Mouse (Mus musculus) lung, adult 18-20 months (tissue): ENCODE data around the gene Epha6.
"Not testable (repeated sequence)": the region's sequence is repeated elsewhere in the genome, so short reads cannot be mapped to it uniquely, and the experiment has no call there.

ENCODE experiments used
- DNase-seq, 2 experiments: peaks; one replicate each; pipeline ENCODE4 v3.0.0; 2022; ENCODE audit warnings: mixed read lengths in 2 of 2

The Epha6 gene

DNA sequence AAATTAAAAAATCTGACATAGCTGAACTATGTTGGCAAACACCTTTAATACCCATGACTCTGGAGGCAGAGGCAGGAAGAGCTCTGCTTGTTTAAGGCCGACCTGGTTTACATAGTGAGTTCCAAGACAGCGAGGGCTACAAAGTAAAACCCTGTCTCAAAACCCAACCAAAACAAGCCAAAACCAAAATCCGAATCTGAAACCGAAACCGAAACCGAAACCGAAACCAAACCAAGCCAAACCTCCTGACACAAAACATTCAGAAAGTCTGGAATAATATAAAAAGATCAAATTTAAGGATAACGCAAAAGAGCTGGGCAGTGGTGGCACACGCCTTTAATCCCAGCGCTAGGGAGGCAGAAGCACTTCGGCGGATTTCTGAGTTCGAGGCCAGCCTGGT, 725.3 kb downstream of the Epha6 start:
- no peak for DNase-seq

- no peak for DNase-seq
These were observed 733.5 kb downstream of the Epha6 start for GRCm38 (mm10) chr16:59871792-59872191.

DNA sequence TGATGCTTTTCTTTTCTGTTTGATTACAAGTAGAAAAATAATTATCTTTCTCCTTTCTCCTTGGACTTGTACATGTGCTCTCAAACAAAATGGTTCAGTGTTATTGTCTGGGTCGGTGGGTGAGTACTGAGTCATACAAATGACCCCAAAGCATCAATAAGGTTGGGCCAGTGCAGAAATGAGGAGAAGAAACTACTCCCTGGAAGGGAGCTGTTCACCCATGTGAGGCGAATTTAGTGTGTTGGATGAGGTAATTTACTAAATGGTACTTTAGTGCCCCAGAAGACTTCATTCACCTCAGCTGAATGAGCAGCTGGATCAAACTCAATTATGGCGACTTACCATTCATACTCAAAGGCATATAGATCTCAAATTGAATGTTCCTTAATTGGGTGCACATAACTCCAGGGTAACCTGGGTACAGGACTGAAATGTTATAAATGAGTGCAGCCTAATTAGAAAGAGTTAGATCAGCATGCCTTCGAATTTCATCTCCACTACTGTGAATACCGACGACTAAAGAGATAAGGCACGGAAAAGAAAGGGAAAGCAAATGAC, 751.1 kb downstream of the Epha6 start:
- no peak for DNase-seq

DNA sequence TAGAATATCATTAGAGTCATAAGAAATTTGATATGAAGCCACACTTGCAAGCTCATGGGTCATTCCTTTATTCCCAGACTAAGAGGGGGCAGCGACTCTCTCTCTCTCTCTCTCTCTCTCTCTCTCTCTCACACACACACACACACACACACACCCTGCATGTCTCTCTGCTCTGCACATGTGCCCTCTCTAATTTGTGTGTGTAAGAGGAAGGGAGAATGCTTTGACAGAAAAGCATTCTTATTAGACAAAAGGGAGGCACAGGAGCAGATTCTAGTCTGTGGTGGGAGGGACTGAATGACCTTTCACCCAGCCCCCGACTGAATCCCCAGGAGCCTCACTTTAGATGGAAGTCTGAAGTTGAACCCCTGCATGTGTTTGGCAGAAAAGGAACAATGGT, 752.6 kb downstream of the Epha6 start:
- DNase-seq, result no peak

DNA sequence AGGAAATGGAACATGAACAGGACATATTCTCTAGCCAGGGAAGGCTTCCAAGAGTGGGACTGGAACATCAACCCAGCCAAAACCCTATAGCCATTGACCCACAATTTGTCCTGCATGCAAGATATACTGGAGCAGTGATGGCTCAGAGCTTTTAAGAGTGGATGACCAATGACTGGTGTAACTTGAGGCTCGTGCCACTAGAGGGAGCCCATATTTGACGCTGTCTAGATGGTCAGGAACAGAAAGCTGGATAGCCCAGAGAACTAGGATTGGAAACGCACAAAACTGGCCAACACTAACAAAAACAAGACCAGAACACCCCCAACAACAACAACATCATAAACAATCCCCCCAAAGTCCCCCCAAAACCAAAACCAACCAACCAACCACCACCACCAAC, 758.8 kb downstream of the Epha6 start:
- DNase-seq, result no peak

GRCm38 (mm10) chr16:59836778-59837177, 768.6 kb downstream of the Epha6 start:
- no peak for DNase-seq

- no peak for DNase-seq
These were observed 769.0 kb downstream of the Epha6 start for GRCm38 (mm10) chr16:59836304-59836703.

DNA sequence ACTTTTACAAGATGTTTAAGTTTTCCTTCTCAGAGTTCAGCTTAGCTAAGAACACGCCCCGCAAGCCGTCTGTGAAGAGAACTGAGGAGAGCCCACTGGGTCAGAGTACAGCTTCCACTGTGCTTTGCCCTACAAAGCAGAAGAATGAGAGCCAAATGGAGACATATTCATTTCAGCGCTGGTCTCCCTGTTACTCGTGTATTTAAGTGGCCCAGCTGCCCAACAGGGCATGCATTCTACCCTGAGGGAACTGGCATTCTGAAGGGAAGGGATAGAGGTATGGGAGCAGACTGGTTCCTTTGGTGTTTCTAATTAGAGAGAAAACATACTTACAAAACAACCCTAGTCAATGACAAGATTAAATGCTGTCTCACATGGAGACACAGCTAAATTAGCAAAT, 772.9 kb downstream of the Epha6 start:
- no peak for DNase-seq

- DNase-seq, result no peak
These were observed 775.7 kb downstream of the Epha6 start for GRCm38 (mm10) chr16:59829655-59830054.

- not testable (repeated sequence) for DNase-seq
These were observed 805.5 kb downstream of the Epha6 start for GRCm38 (mm10) chr16:59799790-59800189.

GRCm38 (mm10) chr16:59772297-59772696, 833.0 kb downstream of the Epha6 start:
- no peak for DNase-seq

GRCm38 (mm10) chr16:59770421-59770820, 834.9 kb downstream of the Epha6 start:
- DNase-seq, result no peak

DNA sequence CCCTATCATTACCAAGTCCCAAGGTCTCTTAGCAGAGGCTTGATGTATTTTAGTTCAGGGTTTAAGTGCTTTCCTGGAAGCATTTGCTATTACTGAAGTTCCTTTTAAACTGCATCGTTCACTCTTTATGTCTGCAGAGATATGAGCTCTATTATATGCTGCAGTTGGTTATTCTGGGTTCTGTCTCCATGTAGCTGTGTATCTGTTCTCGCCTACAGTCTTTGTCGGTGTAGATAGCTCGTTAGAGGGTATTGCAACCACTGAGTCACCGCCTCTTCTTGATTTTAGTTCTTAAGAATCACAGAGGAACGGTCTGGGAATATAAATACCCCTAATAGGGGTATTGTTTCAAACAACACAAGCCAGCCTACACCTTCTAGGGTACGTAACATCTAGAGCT, 835.4 kb downstream of the Epha6 start:
- DNase-seq, result no peak

DNA sequence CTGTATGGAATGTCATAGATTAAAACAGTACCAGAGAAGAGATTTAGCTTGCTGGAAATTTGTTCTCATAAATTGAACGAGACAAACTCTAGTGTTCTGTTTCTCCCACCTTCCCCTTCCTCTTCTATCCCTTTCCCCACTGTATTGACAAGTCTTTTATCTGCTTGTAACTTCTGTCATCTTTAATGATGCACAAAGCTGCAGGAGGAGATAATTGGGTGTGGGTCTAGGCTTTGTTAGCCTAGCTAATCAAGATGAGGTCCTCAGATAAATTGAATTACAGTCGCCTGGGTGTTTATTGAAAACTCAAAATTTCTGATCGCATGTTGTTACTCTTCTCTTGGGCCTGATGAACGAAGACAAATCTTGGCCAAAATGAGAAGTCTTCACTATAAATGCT, 844.5 kb downstream of the Epha6 start:
- no peak for DNase-seq

- DNase-seq, result no peak
These were observed 854.4 kb downstream of the Epha6 start for GRCm38 (mm10) chr16:59750905-59751304.

DNA sequence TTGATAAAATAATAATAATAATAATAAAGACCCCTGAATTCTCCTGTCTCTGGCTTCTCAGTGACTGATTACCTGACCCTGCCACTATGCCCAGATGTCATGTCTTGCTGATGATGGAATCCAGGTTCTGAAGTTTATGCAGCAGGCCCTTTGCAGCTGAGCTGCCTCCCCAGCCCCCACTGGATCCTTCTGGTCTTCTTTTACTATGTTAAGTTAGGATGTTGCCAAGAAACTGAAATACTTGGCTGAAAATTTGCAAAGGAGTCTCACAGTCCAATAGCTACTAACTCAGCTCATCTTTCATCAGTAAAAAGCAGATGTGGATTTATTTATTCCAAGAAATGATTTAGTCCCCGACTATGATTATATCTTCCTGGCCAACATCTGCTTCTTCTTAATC, 861.7 kb downstream of the Epha6 start:
- DNase-seq, result no peak

DNA sequence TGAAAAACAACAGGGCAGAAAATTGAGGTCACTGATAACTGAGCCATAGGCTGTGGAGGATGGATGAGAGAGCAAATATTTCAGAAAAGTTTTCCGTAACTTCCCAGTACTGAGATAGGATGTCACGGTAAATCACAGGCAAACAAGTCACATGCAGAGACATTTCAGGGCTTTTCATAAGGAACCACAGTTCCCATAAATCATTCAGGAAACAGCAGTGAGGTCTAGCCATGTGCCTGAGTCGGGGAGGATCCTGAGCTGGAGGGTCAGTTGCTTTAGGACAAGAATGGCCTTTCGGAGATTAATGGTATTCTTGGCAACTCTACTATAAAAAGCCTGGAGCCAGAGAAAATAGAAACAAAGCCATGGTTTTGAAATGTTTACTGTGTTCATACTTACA, 889.8 kb downstream of the Epha6 start:
- DNase-seq, result no peak

DNA sequence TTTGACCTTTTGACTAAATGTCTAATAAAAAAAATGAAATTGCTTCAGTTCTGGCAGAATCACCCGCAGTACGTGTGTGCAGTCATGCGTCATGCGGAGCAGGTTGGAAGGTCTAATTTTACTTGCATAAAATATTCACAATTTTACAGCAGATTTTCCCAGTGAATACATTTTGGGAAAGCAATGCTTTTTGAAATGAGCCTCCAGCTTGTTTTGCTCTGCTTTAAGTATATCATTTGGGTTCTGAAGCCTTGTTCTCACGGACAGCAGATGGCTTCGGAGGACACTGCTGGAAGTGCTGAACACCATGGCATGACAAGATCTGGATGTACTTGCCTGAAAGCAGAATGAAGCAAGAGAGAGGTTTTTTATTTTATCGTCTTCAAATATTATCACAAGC, 912.1 kb downstream of the Epha6 start:
- no peak for DNase-seq

DNA sequence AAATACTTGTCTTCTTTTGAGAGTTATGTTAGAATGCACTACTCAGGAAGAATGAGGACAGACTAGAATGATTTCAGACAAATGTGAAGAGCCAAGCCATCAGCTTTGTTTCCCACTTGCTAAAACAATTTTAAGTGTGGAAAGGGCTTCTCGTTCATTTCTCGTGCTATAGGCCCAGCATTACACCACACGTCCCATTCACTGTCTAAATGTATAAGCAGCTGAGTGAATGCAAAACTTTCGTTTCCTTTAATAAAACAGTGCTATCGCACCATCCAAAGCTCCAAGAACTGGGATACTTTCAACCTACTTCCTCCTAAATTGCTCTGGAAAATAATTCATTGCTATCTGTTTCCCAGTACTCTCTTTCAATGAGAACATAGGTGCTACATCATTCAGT, 916.2 kb downstream of the Epha6 start:
- no peak for DNase-seq

DNA sequence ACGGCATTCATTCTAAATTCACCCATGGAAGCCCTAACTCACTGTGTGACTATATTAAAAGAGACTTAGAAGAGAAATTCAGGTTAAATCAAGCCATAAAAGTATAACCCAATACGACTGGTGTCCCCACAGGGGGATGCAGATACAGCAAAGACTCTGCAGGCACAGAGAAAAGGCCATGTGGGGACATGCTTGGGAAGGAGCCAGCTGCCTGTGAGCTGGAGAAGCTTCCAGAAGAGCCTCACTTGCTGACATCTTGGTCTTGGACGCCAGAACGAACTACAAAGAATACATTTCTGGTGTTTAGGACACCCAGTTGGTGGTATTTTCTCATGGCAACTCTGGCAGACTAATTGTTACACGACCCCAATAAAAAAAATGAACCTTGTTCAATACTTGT, 920.2 kb downstream of the Epha6 start:
- no peak for DNase-seq

DNA sequence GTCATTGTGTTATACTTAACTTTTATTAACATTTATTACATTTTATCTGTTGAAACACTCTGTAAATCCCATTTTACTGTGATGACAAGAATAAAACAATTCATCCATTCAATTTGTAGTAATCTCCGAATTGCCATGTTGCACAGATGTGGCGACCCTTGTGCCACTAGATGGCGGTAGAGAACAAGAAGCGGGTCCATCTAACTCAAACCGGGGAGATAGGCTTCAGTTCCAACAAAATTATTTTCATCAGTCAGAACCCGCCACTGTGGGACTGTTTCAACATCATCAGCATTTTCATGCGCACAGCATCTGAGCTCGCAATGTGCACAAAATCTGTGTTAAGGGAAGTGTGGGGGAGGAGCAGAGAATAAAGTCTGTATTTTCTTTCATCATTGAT, 921.9 kb downstream of the Epha6 start:
- peak; percentile 12 to 46 for DNase-seq

DNA sequence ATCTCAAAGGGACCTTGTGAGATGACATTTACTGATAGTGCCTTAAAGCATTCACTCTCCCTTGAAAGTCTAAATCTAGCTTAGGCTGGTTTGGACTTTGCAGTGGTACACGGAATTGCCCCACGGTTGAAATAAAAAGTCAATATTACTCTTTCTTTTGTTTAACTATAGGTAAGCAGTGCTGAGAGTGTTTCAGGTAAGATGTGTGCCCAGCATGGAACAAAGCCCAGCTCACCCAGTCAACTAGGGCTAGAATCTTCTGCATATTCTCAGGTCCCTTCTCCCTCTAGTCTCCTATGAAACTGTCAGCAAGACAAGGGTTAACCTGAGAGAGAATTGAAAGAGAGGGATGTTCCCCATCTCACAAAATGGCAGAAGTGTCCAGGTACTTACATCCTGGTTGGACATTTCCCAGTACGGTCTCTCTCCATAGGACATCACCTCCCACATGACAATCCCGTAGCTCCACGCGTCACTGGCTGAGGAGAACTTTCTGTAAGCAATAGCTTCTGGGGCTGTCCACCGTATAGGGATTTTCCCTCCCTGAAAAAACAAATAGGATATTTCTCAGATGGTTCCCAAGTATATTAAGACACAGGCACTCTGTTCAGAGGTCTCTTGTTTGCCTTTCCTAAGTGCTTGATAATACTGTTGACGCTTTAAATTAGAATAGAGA, 923.0 kb downstream of the Epha6 start:
- DNase-seq, result no peak

DNA sequence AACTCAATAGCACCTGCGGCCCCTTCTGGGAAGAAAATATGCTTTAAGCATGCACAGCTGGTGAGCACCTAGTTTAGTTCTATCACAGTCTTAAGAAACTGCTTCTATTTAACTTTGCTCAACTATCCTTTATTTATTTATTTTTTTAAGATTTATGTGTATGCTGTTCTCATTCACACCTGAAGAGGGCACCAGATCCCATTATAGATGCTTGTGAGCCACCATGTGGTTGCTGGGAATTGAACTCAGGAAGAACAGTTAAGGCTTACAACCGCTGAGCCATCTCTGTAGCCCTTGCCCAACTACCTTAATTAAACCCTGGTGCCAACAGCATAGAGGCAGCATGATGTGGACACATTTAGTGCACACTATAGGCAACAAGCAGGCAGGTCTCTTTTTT, 938.4 kb downstream of the Epha6 start:
- no peak for DNase-seq

GRCm38 (mm10) chr16:59643766-59644165, 961.6 kb downstream of the Epha6 start:
- DNase-seq, result no peak

- no peak for DNase-seq
These were observed 965.3 kb downstream of the Epha6 start for GRCm38 (mm10) chr16:59639985-59640384.
